In the genomic region with DNA sequence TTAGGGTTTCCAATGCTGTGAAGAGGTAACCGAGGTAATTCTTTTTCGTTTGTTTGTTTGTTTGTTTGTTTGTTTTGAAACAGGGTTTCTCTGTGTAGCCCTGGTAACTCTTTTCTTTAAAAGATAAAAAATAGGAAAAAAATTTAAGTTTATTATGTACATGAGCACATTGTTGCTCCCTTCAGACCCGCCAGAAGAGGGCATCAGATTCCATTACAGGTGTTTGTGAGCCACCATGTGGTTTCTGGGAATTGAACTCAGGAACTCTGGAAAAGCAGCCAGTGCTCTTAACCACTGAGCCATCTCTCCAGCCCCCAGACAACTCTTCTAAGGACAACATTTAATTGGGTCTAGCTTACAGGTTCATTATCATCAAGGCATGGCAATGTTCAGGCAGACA, we compare ENCODE assay signal across 6 mouse cellular contexts. TPM values are rescaled to one million over a fixed set of nuclear protein-coding genes. Genes with fewer than 3 reads are reported as not detected.
DNase-seq lines count a peak whose midpoint lies in the region; ATAC-seq and TF ChIP-seq lines count a peak whose summit lies in the region.
"Not testable (repeated sequence)": the region's sequence is repeated elsewhere in the genome, so short reads cannot be mapped to it uniquely, and the experiment has no call there.

No protein-coding gene starts in this region.

- TF ChIP-seq POLR2A in kidney, adult 2 months (IDR thresholded peaks at IDR 0.05; ENCODE audit: low read depth, low read length): not testable (repeated sequence)

- H3K27ac ChIP-seq in gastrocnemius, adult 2 months; midbrain, postnatal 0 days (ENCODE audit: low read depth, low read length): not testable (repeated sequence)
- H3K27ac ChIP-seq in kidney, adult 2 months (ENCODE audit: insufficient read depth, low read depth, low read length): peak overlapping the region; percentile 52; the same call in 1 of the 2 replicates
- peak overlapping the region; percentile 17; the same call in 1 of the 2 replicates for H3K27ac ChIP-seq in liver, embryonic 16.5 days (ENCODE audit: low read length)

- not testable (repeated sequence) for H3K9me3 ChIP-seq in E14TG2a.4 (ENCODE audit: low read length); liver, embryonic 16.5 days (replicated peaks; ENCODE audit: control insufficient read depth, low read length); midbrain, postnatal 0 days (ENCODE audit: low read length)

- intact Hi-C loops in gastrocnemius, adult 2 months (cut with DNase I): not testable (repeated sequence)

- not testable (repeated sequence) for H3K4me3 ChIP-seq in E14TG2a.4 (replicated peaks; ENCODE audit: low read length); gastrocnemius, adult 2 months; kidney, adult 2 months (ENCODE audit: insufficient read depth, low read depth, low read length); liver, embryonic 16.5 days (ENCODE audit: low read depth, low read length); midbrain, postnatal 0 days (ENCODE audit: low read depth, low read length)

- H3K9ac ChIP-seq in liver, embryonic 16.5 days (ENCODE audit: low read depth, low read length); midbrain, postnatal 0 days (replicated peaks; ENCODE audit: low read length, poor library complexity, severe bottlenecking): not testable (repeated sequence)

- TF ChIP-seq CTCF in E14TG2a.4 (conservative IDR thresholded peaks at IDR 0.05; ENCODE audit: low read length): peak; percentile 19; the same call in 1 of the 2 replicates
- TF ChIP-seq CTCF in gastrocnemius, adult 2 months (IDR thresholded peaks at IDR 0.05): peak; percentile 38
- peak; percentile 19; the same call in 1 of the 2 replicates for TF ChIP-seq CTCF in kidney, adult 2 months (conservative IDR thresholded peaks at IDR 0.05; ENCODE audit: insufficient read depth, insufficient read length, low read depth, low read length)
- TF ChIP-seq CTCF in midbrain, postnatal 0 days (IDR thresholded peaks at IDR 0.05): peak; percentile 27

- not testable (repeated sequence) for DNase-seq in gastrocnemius, adult 2 months; midbrain, postnatal 0 days (ENCODE audit: low spot score)
- peak; percentile 61 for DNase-seq in kidney, adult 2 months
- peak; percentile 48 to 50 for DNase-seq in kidney, postnatal 25 days

- not testable (repeated sequence) for ATAC-seq in liver, embryonic 16.5 days (ENCODE audit: low read depth); midbrain, postnatal 0 days (ENCODE audit: low FRiP score)

- WGBS in kidney, adult 2 months: 82% methylated on average over 3 of the region's 3 CpGs
- WGBS in liver, embryonic 16.5 days (ENCODE audit: insufficient replicate concordance): 55% methylated on average over 3 of the region's 3 CpGs
- 73% methylated on average over 3 of the region's 3 CpGs for WGBS in midbrain, postnatal 0 days

- H3K27me3 ChIP-seq in E14TG2a.4 (ENCODE audit: insufficient read depth, low read length); kidney, adult 2 months (replicated peaks; ENCODE audit: control insufficient read depth, insufficient read depth, low read length); liver, embryonic 16.5 days (ENCODE audit: control insufficient read depth, insufficient read depth, low read depth, low read length); midbrain, postnatal 0 days (ENCODE audit: insufficient read depth, low read length): not testable (repeated sequence)

- not testable (repeated sequence) for H3K4me2 ChIP-seq in liver, embryonic 16.5 days (ENCODE audit: low read depth, low read length); midbrain, postnatal 0 days (ENCODE audit: low read depth, low read length, poor library complexity, severe bottlenecking)

- H3K36me3 ChIP-seq in E14TG2a.4 (ENCODE audit: insufficient read depth, low read length); kidney, adult 2 months (ENCODE audit: control insufficient read depth, insufficient read depth, low read length); liver, embryonic 16.5 days (ENCODE audit: control insufficient read depth, insufficient read depth); midbrain, postnatal 0 days (ENCODE audit: insufficient read depth, low read length): not testable (repeated sequence)

- peaks cover 18% of the 10 kb centered on the region for H3K4me1 ChIP-seq in E14TG2a.4 (replicated peaks; ENCODE audit: low read depth, low read length)
- H3K4me1 ChIP-seq in kidney, adult 2 months (ENCODE audit: control insufficient read depth, insufficient read depth, low read length): peaks cover 22% of the 10 kb centered on the region; the same call in 1 of the 2 replicates
- H3K4me1 ChIP-seq in liver, embryonic 16.5 days (ENCODE audit: control insufficient read depth, low read depth, low read length); midbrain, postnatal 0 days (ENCODE audit: insufficient read depth, low read length): not testable (repeated sequence)

RNA-seq across cellular contexts. Expression of a gene that starts 6.6 kb away (rescaled TPM):
- 100 to 1,000 TPM; 181 to 184 TPM for total RNA-seq in gastrocnemius, adult 2 months (2021)
- polyA plus RNA-seq in kidney, adult 2 months (2012; rRNA removed): 2,322 and 2,701 TPM in 2 replicates
- polyA plus RNA-seq in liver, embryonic 16.5 days (2015; fragmentation: Nextera tagmentation; extraction: Ambion mirVana): 309 and 359 TPM in 2 replicates
- 270 and 327 TPM in 2 replicates for total RNA-seq in midbrain, postnatal 0 days (2014; rRNA removed)
- 327 and 348 TPM in 2 replicates for polyA plus RNA-seq in midbrain, postnatal 0 days (2015; fragmentation: Nextera tagmentation; extraction: Ambion mirVana)

RNA-seq across cellular contexts. Expression of a gene that starts 15.8 kb away (rescaled TPM):
- 1 to 10 TPM; 5.5 to 7.2 TPM for total RNA-seq in gastrocnemius, adult 2 months (2021)
- 26.8 and 26.9 TPM in 2 replicates for polyA plus RNA-seq in kidney, adult 2 months (2012; rRNA removed)
- polyA plus RNA-seq in liver, embryonic 16.5 days (2015; fragmentation: Nextera tagmentation; extraction: Ambion mirVana): 2.9 and 3.0 TPM in 2 replicates
- 13.5 and 15.5 TPM in 2 replicates for total RNA-seq in midbrain, postnatal 0 days (2014; rRNA removed)
- polyA plus RNA-seq in midbrain, postnatal 0 days (2015; fragmentation: Nextera tagmentation; extraction: Ambion mirVana): 8.5 and 9.8 TPM in 2 replicates
